In genomic region chr16:21423546-21423910, GRCm38 (mm10) we compare ENCODE assay signal across 8 mouse cellular contexts. TPM values are rescaled to one million over a fixed set of nuclear protein-coding genes. Genes with fewer than 3 reads are reported as not detected.
DNase-seq lines count a peak whose midpoint lies in the region; ATAC-seq lines count a peak whose summit lies in the region.

No protein-coding gene starts in this region.

- H3K27ac ChIP-seq in brown adipose tissue, adult 24 weeks (replicated peaks; ENCODE audit: low read depth, low read length): no peak overlapping the region
- peak overlapping the region; percentile 78 for H3K27ac ChIP-seq in hindbrain, embryonic 14.5 days
- no peak overlapping the region for H3K27ac ChIP-seq in macrophage

- H3K4me1 ChIP-seq in brown adipose tissue, adult 24 weeks (ENCODE audit: control insufficient read depth, insufficient read depth, insufficient read length, low read length): no peaks in the 10 kb centered on the region
- peaks cover 10% of the 10 kb centered on the region for H3K4me1 ChIP-seq in hindbrain, embryonic 14.5 days (replicated peaks; ENCODE audit: control insufficient read depth, insufficient read depth, low read length)

- H3K27me3 ChIP-seq in hindbrain, embryonic 14.5 days (ENCODE audit: control insufficient read depth, insufficient read depth, low read length): no peaks in the 10 kb centered on the region

- H3K4me2 ChIP-seq in hindbrain, embryonic 14.5 days (replicated peaks): peak overlapping the region; percentile 92

- peak overlapping the region; percentile 93 for H3K9ac ChIP-seq in hindbrain, embryonic 14.5 days

- peak overlapping the region; percentile 89 for H3K4me3 ChIP-seq in brown adipose tissue, adult 24 weeks (ENCODE audit: insufficient read depth, low read depth, low read length)
- peak overlapping the region; percentile 91 for H3K4me3 ChIP-seq in hindbrain, embryonic 14.5 days (replicated peaks; ENCODE audit: low read length)
- H3K4me3 ChIP-seq in macrophage (ENCODE audit: inconsistent target): peak overlapping the region; percentile 53

- 3% methylated on average over 10 of the region's 10 CpGs for WGBS in hindbrain, embryonic 14.5 days
- WGBS in macrophage (ENCODE audit: missing documents): 0% methylated on average over 10 of the region's 10 CpGs

- ATAC-seq in hindbrain, embryonic 14.5 days (ENCODE audit: low FRiP score): no peak; the same call in 1 of the 2 replicates
- no peak for ATAC-seq in inflammation-experienced regulatory T-cells, adult 6 months

- DNase-seq in kidney, adult 9 months: peak; percentile 49
- no peak for DNase-seq in kidney, adult 18-20 months
- DNase-seq in hindbrain, embryonic 14.5 days (ENCODE audit: low spot score): peak; percentile 24
- no peak for DNase-seq in gastrocnemius, postnatal 4 days (ENCODE audit: low spot score in 2 of 2)
- DNase-seq in layer of hippocampus, postnatal 10 days (ENCODE audit: low spot score in 2 of 2): no peak

- peaks cover 52% of the 10 kb centered on the region; the same call in 1 of the 2 replicates for H3K79me2 ChIP-seq in macrophage (ENCODE audit: inconsistent target)

- H3K36me3 ChIP-seq in hindbrain, embryonic 14.5 days (replicated peaks; ENCODE audit: control insufficient read depth, insufficient read depth): no peaks in the 10 kb centered on the region
- no peaks in the 10 kb centered on the region for H3K36me3 ChIP-seq in macrophage (ENCODE audit: inconsistent target)

- no peaks in the 10 kb centered on the region for H3K9me3 ChIP-seq in hindbrain, embryonic 14.5 days (ENCODE audit: control insufficient read depth, low read length)

RNA-seq across cellular contexts. Expression of gene Vps8, which starts 0.6 kb away (rescaled TPM):
- polyA plus RNA-seq in brown adipose tissue, adult 24 weeks (2012; ENCODE audit: insufficient read depth, insufficient read length, missing spikeins): 17.3 and 17.8 TPM in 2 replicates
- polyA plus RNA-seq in hindbrain, embryonic 14.5 days (2014; fragmentation: Nextera tagmentation; extraction: Ambion mirVana): 37.0 and 40.7 TPM in 2 replicates
- total RNA-seq in macrophage (2018; cell fraction: chromatin; rRNA removed): 100 to 1,000 TPM in 10 of 26 experiments, 10 to 100 TPM in 16; 46.5 to 169 (median 85.2) TPM
- 10 to 100 TPM; 15.5 to 30.9 (median 22.8) TPM for total RNA-seq in macrophage (2018; cell fraction: cytosol; rRNA removed)
- 10 to 100 TPM; 22.4 to 88.4 (median 37.6) TPM for total RNA-seq in macrophage (2018; cell fraction: nucleus; rRNA removed)
- 23.1 to 50.5 TPM (median 30.0 TPM) in 3 replicates for polyA plus RNA-seq in macrophage (2018)
- total RNA-seq in gastrocnemius, postnatal 4 days (2021): 10 to 100 TPM; 14.2 to 17.3 TPM
- polyA plus RNA-seq in inflammation-experienced regulatory T-cells, adult 6 months (2017; shearing (Covaris generic)): 10 to 100 TPM in 2 of 3 experiments, 1 to 10 TPM in 1; 9.4 to 15.8 (median 12.9) TPM
- 10 to 100 TPM; 48.3 to 51.5 TPM for total RNA-seq in layer of hippocampus, postnatal 10 days (2021)

Comparison
In these comparisons a context has a peak if more than half of its experiments do, and no peak if none do; other contexts are left out.
1. DNase-seq: peak in kidney, adult 9 months (single experiment) and hindbrain, embryonic 14.5 days (single experiment); none in kidney, adult 18-20 months (single experiment), gastrocnemius, postnatal 4 days (0 of 2) and layer of hippocampus, postnatal 10 days (0 of 2).
2. Peak in every context shown above with its lines, with median percentiles within 50 percentile points of each other: H3K4me3 ChIP-seq.